Mouse (Mus musculus): ENCODE data around the gene Lrrc72. TPM values are rescaled to one million over a fixed set of nuclear protein-coding genes. Genes with fewer than 3 reads are reported as not detected.
"Not testable (repeated sequence)": the region's sequence is repeated elsewhere in the genome, so short reads cannot be mapped to it uniquely, and the experiment has no call there.

Lrrc72 gene
- polyA plus RNA-seq, 1 experiment from 2014 or later: not detected

GRCm38 (mm10) chr12:36216230-36216629, 37.0 kb downstream of the Lrrc72 start:
- Histone ChIP-seq H3K9me3 (replicated peaks) (no peaks in the 10 kb centered on the region), H3K27me3 (ENCODE audit: low read depth, poor library complexity, severe bottlenecking) (no peaks in the 10 kb centered on the region), H3K4me3 (no peak overlapping the region), H3K36me3 (no peaks in the 10 kb centered on the region), H3K27ac (replicated peaks) (no peak overlapping the region), H3K4me1 (no peaks in the 10 kb centered on the region)
- WGBS: 79% methylated on average over 4 of the region's 4 CpGs
- DNase-seq (ENCODE audit: low spot score): no peak

- 0% methylated on average over 1 of the region's 1 CpGs for WGBS
- Histone ChIP-seq H3K27ac (replicated peaks) (no peak overlapping the region), H3K27me3 (ENCODE audit: low read depth, poor library complexity, severe bottlenecking) (no peaks in the 10 kb centered on the region), H3K9me3 (replicated peaks) (no peaks in the 10 kb centered on the region), H3K4me3 (no peak overlapping the region), H3K4me1 (0 out of 2 replicates have a peak, but pooled peaks cover under 1% of the 10 kb centered on the region), H3K36me3 (no peaks in the 10 kb centered on the region)
- peak; percentile 33 for DNase-seq (ENCODE audit: low spot score)
These were observed 38.1 kb downstream of the Lrrc72 start for GRCm38 (mm10) chr12:36215149-36215480.

- no peak overlapping the region for H3K4me3 ChIP-seq
- WGBS: 55% methylated on average over 8 of the region's 8 CpGs
These were observed 38.6 kb downstream of the Lrrc72 start for GRCm38 (mm10) chr12:36214389-36215148.

GRCm38 (mm10) chr12:36210096-36210495, 43.1 kb downstream of the Lrrc72 start:
- 84% methylated on average over 4 of the region's 4 CpGs for WGBS
- H3K9me3 ChIP-seq (replicated peaks): no peaks in the 10 kb centered on the region
- DNase-seq (ENCODE audit: low spot score): no peak

More at GRCm38 (mm10) chr12:36214389-36215148, 38.6 kb downstream of the Lrrc72 start:
- H3K4me1 ChIP-seq: 0 out of 2 replicates have a peak, but pooled peaks cover 4% of the 10 kb centered on the region
- no peak for DNase-seq (ENCODE audit: low spot score)
- no peaks in the 10 kb centered on the region for H3K9me3 ChIP-seq (replicated peaks)
- H3K27ac ChIP-seq (replicated peaks): no peak overlapping the region
- no peaks in the 10 kb centered on the region for H3K27me3 ChIP-seq (ENCODE audit: low read depth, poor library complexity, severe bottlenecking)
- no peaks in the 10 kb centered on the region for H3K36me3 ChIP-seq

GRCm38 (mm10) chr12:36208456-36208855, 44.7 kb downstream of the Lrrc72 start:
- no peaks in the 10 kb centered on the region for H3K27me3 ChIP-seq (ENCODE audit: low read depth, poor library complexity, severe bottlenecking)
- no peak for DNase-seq (ENCODE audit: low spot score)
- no peak overlapping the region for H3K4me3 ChIP-seq
- no peaks in the 10 kb centered on the region for H3K36me3 ChIP-seq
- H3K4me1 ChIP-seq: peaks cover 20% of the 10 kb centered on the region
- H3K9me3 ChIP-seq (replicated peaks): no peaks in the 10 kb centered on the region
- no peak overlapping the region for H3K27ac ChIP-seq (replicated peaks)
- WGBS: 85% methylated on average over 19 of the region's 19 CpGs

More at GRCm38 (mm10) chr12:36210096-36210495, 43.1 kb downstream of the Lrrc72 start:
- Histone ChIP-seq H3K4me1 (peaks cover 20% of the 10 kb centered on the region), H3K36me3 (no peaks in the 10 kb centered on the region), H3K27me3 (ENCODE audit: low read depth, poor library complexity, severe bottlenecking) (no peaks in the 10 kb centered on the region), H3K4me3 (no peak overlapping the region), H3K27ac (replicated peaks) (no peak overlapping the region)

GRCm38 (mm10) chr12:36207800-36208148, 45.4 kb downstream of the Lrrc72 start:
- no peaks in the 10 kb centered on the region for H3K27me3 ChIP-seq (ENCODE audit: low read depth, poor library complexity, severe bottlenecking)
- H3K4me3 ChIP-seq: no peak overlapping the region
- H3K9me3 ChIP-seq (replicated peaks): no peaks in the 10 kb centered on the region
- no peak for DNase-seq (ENCODE audit: low spot score)
- peaks cover 20% of the 10 kb centered on the region for H3K4me1 ChIP-seq
- H3K36me3 ChIP-seq: no peaks in the 10 kb centered on the region
- H3K27ac ChIP-seq (replicated peaks): 0 out of 2 replicates have a peak overlapping the region, but pooled peaks have one; percentile 28
- 84% methylated on average over 7 of the region's 7 CpGs for WGBS

- DNase-seq (ENCODE audit: low spot score): peak; percentile 58
- Histone ChIP-seq H3K27me3 (ENCODE audit: low read depth, poor library complexity, severe bottlenecking) (no peaks in the 10 kb centered on the region), H3K4me3 (no peak overlapping the region), H3K36me3 (no peaks in the 10 kb centered on the region), H3K27ac (replicated peaks) (0 out of 2 replicates have a peak overlapping the region, but pooled peaks have one; percentile 28), H3K9me3 (replicated peaks) (no peaks in the 10 kb centered on the region), H3K4me1 (peaks cover 20% of the 10 kb centered on the region)
- WGBS: 60% methylated on average over 9 of the region's 9 CpGs
These were observed 46.0 kb downstream of the Lrrc72 start for GRCm38 (mm10) chr12:36207072-36207799.

- not testable (repeated sequence) for H3K27ac ChIP-seq (replicated peaks); DNase-seq (ENCODE audit: low spot score); H3K27me3 ChIP-seq (ENCODE audit: low read depth, poor library complexity, severe bottlenecking); H3K9me3 ChIP-seq (replicated peaks); H3K4me3 ChIP-seq; H3K36me3 ChIP-seq
- peaks cover 20% of the 10 kb centered on the region for H3K4me1 ChIP-seq
- 55% methylated on average over 5 of the region's 5 CpGs for WGBS
These were observed 47.5 kb downstream of the Lrrc72 start for GRCm38 (mm10) chr12:36205579-36206119.

GRCm38 (mm10) chr12:36194976-36195375, 58.2 kb downstream of the Lrrc72 start:
- no peak for DNase-seq (ENCODE audit: low spot score)
- no peaks in the 10 kb centered on the region for H3K27me3 ChIP-seq (ENCODE audit: low read depth, poor library complexity, severe bottlenecking)
- peaks cover 30% of the 10 kb centered on the region for H3K9me3 ChIP-seq (replicated peaks)
- H3K36me3 ChIP-seq: peaks cover 73% of the 10 kb centered on the region
- WGBS: 90% methylated on average over 7 of the region's 7 CpGs
- H3K27ac ChIP-seq (replicated peaks): no peak overlapping the region
- H3K4me1 ChIP-seq: no peaks in the 10 kb centered on the region
- no peak overlapping the region for H3K4me3 ChIP-seq

GRCm38 (mm10) chr12:36190343-36190742, 62.9 kb downstream of the Lrrc72 start:
- Histone ChIP-seq H3K4me3 (no peak overlapping the region), H3K27me3 (ENCODE audit: low read depth, poor library complexity, severe bottlenecking) (no peaks in the 10 kb centered on the region), H3K27ac (replicated peaks) (no peak overlapping the region), H3K4me1 (no peaks in the 10 kb centered on the region), H3K9me3 (replicated peaks) (no peaks in the 10 kb centered on the region), H3K36me3 (peaks cover 71% of the 10 kb centered on the region)
- WGBS: 93% methylated on average over 5 of the region's 5 CpGs
- no peak for DNase-seq (ENCODE audit: low spot score)

GRCm38 (mm10) chr12:36189610-36190009, 63.6 kb downstream of the Lrrc72 start:
- Histone ChIP-seq H3K4me3 (no peak overlapping the region), H3K9me3 (replicated peaks) (no peaks in the 10 kb centered on the region), H3K27ac (replicated peaks) (no peak overlapping the region), H3K27me3 (ENCODE audit: low read depth, poor library complexity, severe bottlenecking) (no peaks in the 10 kb centered on the region), H3K4me1 (no peaks in the 10 kb centered on the region), H3K36me3 (peaks cover 63% of the 10 kb centered on the region)
- DNase-seq (ENCODE audit: low spot score): no peak
- 95% methylated on average over 3 of the region's 3 CpGs for WGBS

GRCm38 (mm10) chr12:36187081-36187480, 66.1 kb downstream of the Lrrc72 start:
- no peaks in the 10 kb centered on the region for H3K4me1 ChIP-seq
- no peaks in the 10 kb centered on the region for H3K27me3 ChIP-seq (ENCODE audit: low read depth, poor library complexity, severe bottlenecking)
- no peak for DNase-seq (ENCODE audit: low spot score)
- peaks cover 68% of the 10 kb centered on the region for H3K36me3 ChIP-seq
- WGBS: 80% methylated on average over 6 of the region's 6 CpGs
- no peak overlapping the region for H3K27ac ChIP-seq (replicated peaks)
- H3K9me3 ChIP-seq (replicated peaks): no peaks in the 10 kb centered on the region
- H3K4me3 ChIP-seq: no peak overlapping the region

- Histone ChIP-seq H3K27ac (replicated peaks) (no peak overlapping the region), H3K4me3 (no peak overlapping the region), H3K27me3 (ENCODE audit: low read depth, poor library complexity, severe bottlenecking) (no peaks in the 10 kb centered on the region), H3K4me1 (no peaks in the 10 kb centered on the region), H3K36me3 (peaks cover 54% of the 10 kb centered on the region), H3K9me3 (replicated peaks) (no peaks in the 10 kb centered on the region)
- WGBS: 84% methylated on average over 6 of the region's 6 CpGs
- no peak for DNase-seq (ENCODE audit: low spot score)
These were observed 70.6 kb downstream of the Lrrc72 start for GRCm38 (mm10) chr12:36182570-36182969.
